Mouse (Mus musculus) ES-Bruce4 (cell line): ENCODE results near the gene H2-M5.
A peak's percentile ranks its signal among the peaks of the same experiment; 100 is the strongest.

Source experiments
- CTCF ChIP-seq: IDR thresholded peaks from one replicate; pipeline ENCODE4 v1.8.1; 2011; ENCODE audit warnings: low read depth, low read length
- EP300 ChIP-seq: IDR thresholded peaks from 2 replicates; pipeline ENCODE4 v1.6.1; 2011; ENCODE audit warnings: low read depth, low read length; ENCODE audit not compliant: insufficient read depth
- POLR2A ChIP-seq: IDR thresholded peaks from one replicate; pipeline ENCODE4 v1.8.1; 2011; ENCODE audit warnings: low read length; ENCODE audit not compliant: insufficient read depth

- no peak for TF ChIP-seq CTCF
- TF ChIP-seq POLR2A = no peak
- peak; percentile 86 for TF ChIP-seq EP300
Measured at GRCm38 (mm10) chr17:36998477-36998876, 9.1 kb upstream of the H2-M5 start.
